Mouse (Mus musculus): Measurements from ENCODE around the gene Aldh18a1. TPM values are rescaled to one million over a fixed set of nuclear protein-coding genes. Genes with fewer than 3 reads are reported as not detected.

The Aldh18a1 gene
- polyA plus RNA-seq, 1 experiment: 37.9 TPM

DNA sequence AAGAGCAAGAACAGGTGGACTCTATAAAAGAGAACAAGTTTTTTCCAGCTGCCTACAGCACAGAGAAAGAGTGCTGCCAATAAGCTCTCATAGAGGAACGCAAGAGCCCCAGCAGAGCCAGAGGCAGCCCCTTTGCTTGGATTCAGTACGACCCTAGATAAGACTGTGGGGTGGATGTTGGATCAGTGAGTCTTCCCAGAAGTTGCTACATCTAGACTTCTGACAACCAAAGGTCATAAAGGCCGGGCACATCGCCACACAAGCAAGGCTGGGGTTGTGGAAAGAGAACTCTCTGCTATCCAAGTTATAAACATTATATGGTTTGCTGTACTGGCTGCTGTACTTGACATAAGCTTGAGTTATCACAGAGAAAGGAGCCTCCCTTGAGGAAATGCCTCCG is 67.9 kb downstream of the Aldh18a1 start:
- Histone ChIP-seq H3K27ac (ENCODE audit: control insufficient read depth, insufficient read depth, low read length) (no peak overlapping the region), H3K4me3 (ENCODE audit: control insufficient read depth, insufficient read depth, low read length) (no peak overlapping the region), H3K4me1 (replicated peaks; ENCODE audit: control insufficient read depth, insufficient read depth, low read length) (no peaks in the 10 kb centered on the region), H3K36me3 (ENCODE audit: control insufficient read depth, insufficient read depth, low read length) (no peaks in the 10 kb centered on the region), H3K27me3 (ENCODE audit: control insufficient read depth, insufficient read depth, low read length) (no peaks in the 10 kb centered on the region)
- TF ChIP-seq POLR2A (IDR thresholded peaks at IDR 0.05; ENCODE audit: control insufficient read depth, extremely low read depth, insufficient read depth, low read length, poor library complexity): no peak
- no peak for TF ChIP-seq CTCF (IDR thresholded peaks at IDR 0.05; ENCODE audit: borderline replicate concordance, control insufficient read depth, extremely low read depth, insufficient read depth, low read length, poor library complexity)
- DNase-seq: no peak
- 97% methylated on average over 5 of the region's 5 CpGs for WGBS

- Histone ChIP-seq H3K27me3 (ENCODE audit: control insufficient read depth, insufficient read depth, low read length) (no peaks in the 10 kb centered on the region), H3K4me3 (ENCODE audit: control insufficient read depth, insufficient read depth, low read length) (no peak overlapping the region), H3K27ac (ENCODE audit: control insufficient read depth, insufficient read depth, low read length) (no peak overlapping the region), H3K4me1 (replicated peaks; ENCODE audit: control insufficient read depth, insufficient read depth, low read length) (no peaks in the 10 kb centered on the region), H3K36me3 (ENCODE audit: control insufficient read depth, insufficient read depth, low read length) (no peaks in the 10 kb centered on the region)
- no peak for DNase-seq
- WGBS: 69% methylated on average over 1 of the region's 1 CpGs
- TF ChIP-seq CTCF (IDR thresholded peaks at IDR 0.05; ENCODE audit: borderline replicate concordance, control insufficient read depth, extremely low read depth, insufficient read depth, low read length, poor library complexity): no peak
- no peak for TF ChIP-seq POLR2A (IDR thresholded peaks at IDR 0.05; ENCODE audit: control insufficient read depth, extremely low read depth, insufficient read depth, low read length, poor library complexity)
These were observed 69.6 kb downstream of the Aldh18a1 start for GRCm38 (mm10) chr19:40518706-40519105.

DNA sequence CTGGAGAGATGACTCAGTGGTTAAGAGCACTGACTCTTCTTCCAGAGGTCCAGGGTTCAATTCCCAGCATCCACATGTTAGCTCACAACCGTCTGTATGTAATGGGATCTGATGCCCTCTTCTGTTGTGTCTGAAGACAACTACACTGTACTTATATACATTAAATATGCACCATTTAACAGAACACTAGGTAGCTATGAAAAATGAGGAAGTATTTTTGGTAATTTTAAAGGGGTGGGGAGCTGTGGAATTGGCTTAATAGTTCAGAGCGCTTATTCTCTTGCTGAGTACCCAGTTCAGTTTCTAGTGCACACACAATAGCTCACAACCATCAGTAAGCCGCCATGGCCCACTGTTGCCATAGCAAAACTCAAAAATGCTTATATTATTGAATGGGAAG is 72.7 kb downstream of the Aldh18a1 start:
- Histone ChIP-seq H3K4me3 (ENCODE audit: control insufficient read depth, insufficient read depth, low read length) (no peak overlapping the region), H3K27me3 (ENCODE audit: control insufficient read depth, insufficient read depth, low read length) (no peaks in the 10 kb centered on the region), H3K4me1 (replicated peaks; ENCODE audit: control insufficient read depth, insufficient read depth, low read length) (peaks cover 5% of the 10 kb centered on the region), H3K27ac (ENCODE audit: control insufficient read depth, insufficient read depth, low read length) (no peak overlapping the region), H3K36me3 (ENCODE audit: control insufficient read depth, insufficient read depth, low read length) (no peaks in the 10 kb centered on the region)
- TF ChIP-seq POLR2A (IDR thresholded peaks at IDR 0.05; ENCODE audit: control insufficient read depth, extremely low read depth, insufficient read depth, low read length, poor library complexity) (no peak), CTCF (IDR thresholded peaks at IDR 0.05; ENCODE audit: borderline replicate concordance, control insufficient read depth, extremely low read depth, insufficient read depth, low read length, poor library complexity) (no peak)
- no peak for DNase-seq
- 91% methylated on average over 3 of the region's 3 CpGs for WGBS

GRCm38 (mm10) chr19:40514376-40514775 is 73.9 kb downstream of the Aldh18a1 start:
- Histone ChIP-seq H3K4me1 (replicated peaks; ENCODE audit: control insufficient read depth, insufficient read depth, low read length) (peaks cover 5% of the 10 kb centered on the region), H3K36me3 (ENCODE audit: control insufficient read depth, insufficient read depth, low read length) (no peaks in the 10 kb centered on the region), H3K27ac (ENCODE audit: control insufficient read depth, insufficient read depth, low read length) (no peak overlapping the region), H3K27me3 (ENCODE audit: control insufficient read depth, insufficient read depth, low read length) (no peaks in the 10 kb centered on the region), H3K4me3 (ENCODE audit: control insufficient read depth, insufficient read depth, low read length) (no peak overlapping the region)
- DNase-seq: no peak
- TF ChIP-seq CTCF (IDR thresholded peaks at IDR 0.05; ENCODE audit: borderline replicate concordance, control insufficient read depth, extremely low read depth, insufficient read depth, low read length, poor library complexity) (no peak), POLR2A (IDR thresholded peaks at IDR 0.05; ENCODE audit: control insufficient read depth, extremely low read depth, insufficient read depth, low read length, poor library complexity) (no peak)
- 94% methylated on average over 7 of the region's 7 CpGs for WGBS

GRCm38 (mm10) chr19:40513632-40514078 is 74.6 kb downstream of the Aldh18a1 start, which contains the start of gene Sorbs1:
Sorbs1 (minus strand) TSS chr19:40513779.
- TF ChIP-seq POLR2A (IDR thresholded peaks at IDR 0.05; ENCODE audit: control insufficient read depth, extremely low read depth, insufficient read depth, low read length, poor library complexity) (peak; percentile 97), CTCF (IDR thresholded peaks at IDR 0.05; ENCODE audit: borderline replicate concordance, control insufficient read depth, extremely low read depth, insufficient read depth, low read length, poor library complexity) (peak; percentile 60; the same call in 1 of the 2 replicates)
- under 1% methylated on average over 51 of the region's 51 CpGs for WGBS
- Histone ChIP-seq H3K4me3 (ENCODE audit: control insufficient read depth, insufficient read depth, low read length) (peak within 1 kb of the TSS; percentile 76), H3K27ac (ENCODE audit: control insufficient read depth, insufficient read depth, low read length) (peak within 1 kb of the TSS; percentile 7; the same call in 1 of the 2 replicates), H3K4me1 (replicated peaks; ENCODE audit: control insufficient read depth, insufficient read depth, low read length) (peaks cover 5% of the 10 kb centered on the region), H3K36me3 (ENCODE audit: control insufficient read depth, insufficient read depth, low read length) (no peaks in the 10 kb centered on the region), H3K27me3 (ENCODE audit: control insufficient read depth, insufficient read depth, low read length) (no peaks in the 10 kb centered on the region)
- peak; percentile 95 for DNase-seq

GRCm38 (mm10) chr19:40512500-40513421 is 75.5 kb downstream of the Aldh18a1 start:
- peaks cover 5% of the 10 kb centered on the region for H3K4me1 ChIP-seq (replicated peaks; ENCODE audit: control insufficient read depth, insufficient read depth, low read length)
- TF ChIP-seq CTCF (IDR thresholded peaks at IDR 0.05; ENCODE audit: borderline replicate concordance, control insufficient read depth, extremely low read depth, insufficient read depth, low read length, poor library complexity) (no peak), POLR2A (IDR thresholded peaks at IDR 0.05; ENCODE audit: control insufficient read depth, extremely low read depth, insufficient read depth, low read length, poor library complexity) (no peak)
- WGBS: 7% methylated on average over 34 of the region's 34 CpGs
- H3K4me3 ChIP-seq (ENCODE audit: control insufficient read depth, insufficient read depth, low read length): peak overlapping the region; percentile 76
- H3K36me3 ChIP-seq (ENCODE audit: control insufficient read depth, insufficient read depth, low read length): no peaks in the 10 kb centered on the region
- DNase-seq: peak; percentile 57
- H3K27me3 ChIP-seq (ENCODE audit: control insufficient read depth, insufficient read depth, low read length): no peaks in the 10 kb centered on the region
- peak overlapping the region; percentile 7; the same call in 1 of the 2 replicates for H3K27ac ChIP-seq (ENCODE audit: control insufficient read depth, insufficient read depth, low read length)

Measured in thymus, adult 2 months (tissue).